Mouse (Mus musculus) lung, postnatal 14 days (tissue): ENCODE data around the gene Trim7.
"Not testable (repeated sequence)": the region's sequence is repeated elsewhere in the genome, so short reads cannot be mapped to it uniquely, and the experiment has no call there.

Source experiments
- DNase-seq: peaks from one replicate; pipeline ENCODE4 v3.0.0; 2021

Trim7 gene

DNA sequence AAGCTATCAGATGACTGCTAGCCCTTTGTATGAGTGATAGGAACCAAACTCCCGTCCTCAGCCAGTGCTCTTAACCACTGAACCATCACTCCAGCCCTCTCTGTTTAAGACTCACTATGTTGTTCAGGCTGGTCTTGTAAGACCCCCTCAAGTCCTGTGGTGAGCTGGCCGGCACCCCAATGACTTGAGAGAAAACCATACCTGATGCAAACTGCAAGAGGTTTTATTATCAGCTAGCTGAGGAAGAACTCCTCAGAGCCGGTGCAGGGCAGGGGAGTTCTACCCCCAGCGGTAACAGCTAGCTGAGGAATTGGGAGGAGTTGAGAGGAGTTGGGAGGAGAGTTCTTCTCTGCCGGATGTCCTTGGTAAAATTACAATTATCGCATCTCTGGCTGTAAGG lies 2.0 kb downstream of the Trim7 start:
- no peak for DNase-seq

DNA sequence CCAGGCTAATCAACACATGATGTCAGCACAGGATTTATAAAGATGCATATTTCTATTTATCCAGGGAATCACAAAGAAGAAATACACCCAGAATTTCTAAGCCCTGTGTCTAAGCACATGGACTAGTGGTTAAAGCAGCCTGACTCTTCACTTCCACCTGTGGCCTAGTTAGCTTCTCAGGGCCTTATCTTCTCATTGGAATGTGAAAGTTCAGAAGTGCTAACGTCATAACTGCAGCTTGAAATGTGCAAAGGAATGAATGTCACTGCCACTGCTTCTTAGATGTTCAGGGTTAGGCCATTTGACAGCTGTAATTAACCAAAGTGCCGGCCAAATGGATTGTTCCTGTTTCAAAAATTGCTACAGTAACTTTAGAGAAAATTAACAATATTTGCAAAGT lies 4.3 kb downstream of the Trim7 start:
- DNase-seq = no peak

DNA sequence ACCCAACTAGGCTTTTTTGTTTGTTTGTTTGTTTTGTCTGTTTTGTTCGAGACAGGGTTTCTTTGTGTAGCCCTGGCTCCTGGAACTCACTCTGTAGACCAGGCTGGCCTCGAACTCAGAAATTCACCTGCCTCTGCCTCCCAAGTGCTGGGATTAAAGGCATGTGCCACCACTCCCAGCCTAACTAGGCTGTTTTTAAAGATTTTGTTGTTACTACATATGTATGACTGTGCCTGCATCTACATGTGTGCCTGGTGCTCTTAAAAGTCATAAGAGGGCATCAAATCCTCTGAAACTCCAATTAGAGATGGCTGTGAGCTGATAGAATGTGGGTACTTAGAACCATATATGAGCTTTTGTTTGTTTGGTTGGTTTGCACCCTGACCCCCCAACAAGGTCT lies 5.3 kb downstream of the Trim7 start:
- no peak for DNase-seq

DNA sequence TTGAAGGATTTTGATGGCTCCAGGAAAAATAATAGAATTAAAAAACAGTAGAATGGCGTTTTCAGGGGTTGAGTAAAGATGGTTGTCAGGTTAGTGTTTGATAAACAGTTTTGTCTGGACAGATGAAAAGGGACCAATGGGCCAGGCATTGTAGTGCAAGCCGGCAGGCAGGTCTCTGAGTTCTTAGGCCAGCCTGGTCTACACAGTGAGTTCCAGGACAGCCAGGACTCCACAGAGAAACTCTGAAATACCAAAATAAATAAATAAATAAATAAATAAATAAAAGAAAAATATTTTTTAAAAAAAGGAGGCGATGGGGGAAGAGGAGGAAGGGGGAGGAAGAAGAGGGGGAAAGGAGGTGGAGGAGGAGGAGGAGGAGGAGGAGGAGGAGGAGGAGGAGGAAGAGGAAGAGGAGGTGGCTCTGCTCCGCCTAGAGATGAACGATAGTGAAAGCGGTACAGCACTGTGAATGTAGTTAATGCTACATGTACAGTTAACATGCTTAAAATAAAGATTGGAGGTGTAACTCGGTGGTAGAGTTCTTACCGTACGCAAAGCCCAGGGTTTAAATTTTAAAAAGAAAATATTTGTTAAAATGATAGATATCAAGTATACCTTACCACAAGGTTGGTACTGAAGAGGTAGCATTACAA lies 7.3 kb downstream of the Trim7 start:
- no peak for DNase-seq

DNA sequence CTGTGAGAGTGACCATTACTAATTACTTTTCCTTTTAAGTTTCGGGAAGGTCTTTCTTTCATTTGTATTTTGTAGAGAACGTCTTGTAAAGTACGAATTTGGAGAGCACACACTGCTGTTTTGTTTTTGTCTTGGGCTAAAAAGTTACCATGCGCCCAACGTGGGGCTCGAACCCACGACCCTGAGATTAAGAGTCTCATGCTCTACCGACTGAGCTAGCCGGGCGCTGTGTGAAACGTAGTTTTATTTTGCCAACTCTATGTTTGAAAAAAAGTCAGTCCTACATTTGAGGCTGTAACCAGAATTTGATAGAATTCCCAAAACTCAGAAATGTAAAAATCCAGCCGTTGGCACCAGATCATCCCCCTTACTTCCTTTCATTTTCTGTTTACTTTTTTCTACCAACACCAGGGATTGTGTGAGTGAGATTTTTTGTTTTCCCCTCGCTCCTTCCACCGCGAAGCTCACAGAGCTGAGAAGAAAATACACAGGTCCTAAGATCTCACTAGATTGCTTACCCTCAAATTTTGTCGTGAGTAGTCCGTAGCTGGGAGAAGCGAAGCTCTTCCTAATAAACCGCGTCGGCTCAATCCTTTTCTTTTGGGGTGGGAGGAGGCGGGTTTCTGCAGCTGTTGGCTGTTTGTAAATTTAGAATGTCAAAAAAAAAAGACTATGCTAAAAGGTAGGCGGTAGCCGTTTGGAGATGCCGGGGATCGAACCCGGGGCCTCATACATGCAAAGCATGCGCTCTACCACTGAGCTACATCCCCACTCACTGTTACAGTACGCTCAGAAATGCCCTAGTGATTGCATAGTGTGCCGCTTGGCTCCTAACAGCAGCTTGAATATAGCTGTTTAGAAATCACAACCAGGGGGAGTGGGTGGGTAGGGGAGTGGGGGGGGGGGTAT lies 8.0 kb downstream of the Trim7 start:
- peak; percentile 95 for DNase-seq

DNA sequence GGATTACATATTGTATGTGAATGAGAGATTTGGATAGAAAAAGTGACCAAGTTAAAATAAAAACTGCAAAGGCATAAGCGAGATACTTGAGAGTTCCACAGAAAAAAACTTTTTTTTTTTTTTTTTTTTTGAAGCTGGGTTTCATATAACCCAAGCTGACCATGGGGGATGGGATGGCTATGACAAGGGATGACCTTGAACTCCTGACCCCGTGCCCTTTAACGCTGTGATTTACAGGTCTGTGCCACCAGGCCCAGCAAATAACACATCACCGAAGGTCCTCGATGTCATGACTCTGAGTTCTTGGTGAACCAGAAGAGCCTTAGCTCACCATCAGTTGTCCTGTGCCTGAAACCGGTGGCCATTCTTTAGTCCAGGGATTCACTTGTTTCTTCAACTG lies 10.0 kb downstream of the Trim7 start:
- no peak for DNase-seq

DNA sequence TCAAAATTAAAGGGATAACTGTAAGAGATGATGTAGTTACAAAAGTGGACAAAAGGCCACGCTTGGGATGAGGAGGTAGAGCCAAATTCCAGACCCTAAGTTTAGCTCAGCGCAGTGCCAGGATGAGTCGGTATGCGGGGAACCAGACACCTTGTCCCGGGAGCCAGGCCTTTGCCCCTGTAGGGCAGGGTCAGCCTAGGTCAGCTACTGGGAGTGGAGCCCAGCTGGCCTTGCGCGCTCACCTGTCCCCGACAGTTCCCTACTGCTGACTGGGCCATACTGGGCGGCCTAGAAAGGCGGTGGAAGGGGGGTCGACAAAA lies 11.0 kb downstream of the Trim7 start:
- DNase-seq = no peak

DNA sequence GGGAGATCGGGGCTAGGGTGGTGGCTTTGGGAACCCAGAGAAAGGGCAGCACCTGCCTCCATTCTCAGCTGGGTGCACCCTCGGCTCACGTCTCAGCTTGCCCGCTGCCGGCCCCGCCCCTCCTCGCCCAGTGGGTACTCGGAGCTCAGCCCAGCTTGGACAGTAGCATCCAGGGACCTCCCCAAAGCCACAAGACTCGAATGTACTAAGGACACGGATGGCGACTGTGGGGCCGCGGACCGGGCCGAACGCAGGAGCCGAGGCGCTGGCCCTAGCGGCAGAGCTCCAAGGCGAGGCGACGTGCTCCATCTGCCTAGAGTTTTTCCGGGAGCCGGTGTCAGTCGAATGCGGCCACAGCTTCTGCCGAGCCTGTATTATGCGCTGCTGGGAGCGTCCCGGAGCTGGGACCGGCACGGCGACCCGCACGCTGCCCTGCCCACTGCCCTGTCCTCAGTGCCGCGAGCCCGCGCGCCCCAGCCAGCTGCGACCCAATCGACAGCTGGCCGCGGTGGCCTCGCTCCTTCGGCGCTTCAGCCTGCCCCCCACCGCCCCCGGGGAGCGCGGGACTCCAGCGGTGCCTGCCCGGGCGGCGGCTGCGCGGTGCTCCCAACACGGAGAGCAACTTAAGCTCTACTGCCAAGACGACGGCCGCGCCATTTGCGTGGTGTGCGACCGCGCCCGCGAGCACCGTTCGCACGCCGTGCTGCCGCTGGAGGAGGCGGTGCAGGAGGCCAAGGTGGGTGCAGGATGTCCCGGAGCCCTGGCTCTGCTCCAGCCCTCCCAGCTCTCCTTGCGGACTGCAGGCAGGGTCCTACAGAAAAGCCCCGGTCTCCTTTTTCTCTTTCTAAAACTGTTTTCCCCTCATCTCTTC lies 11.6 kb downstream of the Trim7 start:
- DNase-seq = peak; percentile 65

DNA sequence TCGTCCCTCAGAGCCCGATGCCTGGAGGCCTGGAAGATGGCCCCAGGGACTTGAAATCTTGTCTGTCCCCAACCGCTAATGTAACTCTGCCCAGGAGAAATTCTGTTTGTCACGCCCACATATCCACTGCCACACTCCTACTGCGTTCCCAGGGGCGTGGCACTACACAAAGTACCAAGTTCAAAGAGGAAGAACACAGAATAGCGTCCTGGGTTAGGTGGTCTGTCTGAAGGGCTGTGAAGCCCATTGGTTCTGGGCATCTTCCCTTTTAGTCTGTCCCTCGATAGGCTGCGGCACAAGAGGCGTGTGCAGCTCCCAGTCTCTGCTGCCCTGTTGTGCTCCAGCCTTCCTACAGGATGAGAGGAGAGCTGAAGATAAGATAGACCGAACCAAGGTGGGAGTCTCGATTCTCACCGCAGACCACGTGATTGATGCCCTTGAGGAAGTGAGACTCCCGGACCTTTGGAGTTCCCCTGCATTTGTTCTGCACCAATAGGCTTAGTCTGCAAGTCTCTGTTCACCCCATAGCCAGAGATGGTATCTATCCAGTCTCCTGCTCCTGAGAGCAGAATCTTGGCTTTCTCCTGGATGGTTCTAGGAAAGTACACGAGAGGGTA lies 12.3 kb downstream of the Trim7 start:
- no peak for DNase-seq

DNA sequence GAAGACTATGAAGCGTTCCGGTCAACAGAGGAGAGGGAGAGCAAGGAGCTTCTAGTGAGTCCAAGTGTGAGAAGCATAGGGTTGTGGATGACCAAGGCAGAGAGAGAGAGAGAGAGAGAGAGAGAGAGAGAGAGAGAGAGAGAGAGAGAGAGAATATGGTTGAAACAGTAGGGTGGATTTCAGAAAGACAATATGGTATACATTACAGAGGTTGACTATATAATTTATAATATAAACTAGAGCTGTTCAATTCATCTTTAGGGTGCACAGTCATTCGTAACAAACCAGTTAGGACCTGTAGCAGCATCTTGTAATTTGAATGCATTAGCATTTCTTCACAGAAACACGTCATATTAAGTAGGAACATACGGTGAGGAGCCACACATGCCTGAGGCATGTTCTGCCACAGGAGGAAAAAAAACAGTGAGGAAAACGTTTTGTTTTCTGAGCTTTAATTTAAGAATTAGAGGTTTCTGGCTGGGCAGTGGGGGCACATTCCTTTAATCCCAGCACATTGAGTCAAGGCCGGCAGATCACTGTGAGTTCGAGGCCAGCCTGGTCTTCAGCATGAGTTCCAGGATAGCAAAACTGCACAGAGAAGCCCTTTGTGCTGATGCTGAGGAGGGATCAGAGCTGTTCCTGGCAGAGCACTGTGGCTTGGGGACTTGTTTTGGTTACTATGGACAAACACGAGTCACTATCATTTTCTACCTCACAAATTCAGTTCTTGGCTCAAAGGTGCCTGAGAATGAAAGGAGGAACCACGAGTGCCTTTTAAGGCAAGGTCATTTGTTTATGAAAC lies 13.1 kb downstream of the Trim7 start:
- DNase-seq = no peak

DNA sequence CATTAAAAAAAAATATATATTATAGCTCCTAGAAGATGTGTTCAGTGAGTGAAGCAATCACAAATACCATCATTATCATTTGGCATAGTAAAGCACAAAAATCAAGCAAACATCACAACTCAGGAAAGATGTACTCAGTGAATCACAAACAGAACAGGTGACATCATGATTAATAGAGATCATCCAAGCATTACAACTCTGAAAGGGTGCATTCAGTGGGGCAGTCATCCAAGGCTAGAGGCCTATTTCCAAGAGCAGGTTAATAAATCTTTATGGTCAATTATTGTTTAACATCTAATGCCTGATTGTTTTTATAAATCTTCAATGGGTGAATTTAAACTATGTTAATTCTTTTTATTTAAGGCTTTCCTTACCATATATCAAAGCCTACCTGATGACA lies 14.9 kb downstream of the Trim7 start:
- DNase-seq = no peak

DNA sequence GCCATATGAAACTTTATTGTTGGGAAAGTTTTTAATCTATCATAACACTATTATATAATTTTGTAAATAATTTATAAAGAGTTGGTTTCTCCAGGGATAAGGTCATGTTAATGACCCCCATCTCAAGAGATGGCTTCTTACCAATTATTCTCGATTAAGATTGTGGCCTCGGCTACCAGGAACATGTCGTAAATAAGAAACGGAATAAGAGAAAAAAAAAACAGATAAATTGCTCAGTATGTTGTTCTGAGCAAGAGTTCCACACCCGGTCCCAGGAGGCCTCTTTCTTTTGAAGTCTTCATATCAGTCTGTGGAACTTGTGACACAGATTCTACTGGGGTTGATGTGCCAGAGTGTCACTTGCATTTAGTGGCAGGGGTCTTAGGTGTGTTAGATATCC lies 15.3 kb downstream of the Trim7 start:
- DNase-seq = no peak

DNA sequence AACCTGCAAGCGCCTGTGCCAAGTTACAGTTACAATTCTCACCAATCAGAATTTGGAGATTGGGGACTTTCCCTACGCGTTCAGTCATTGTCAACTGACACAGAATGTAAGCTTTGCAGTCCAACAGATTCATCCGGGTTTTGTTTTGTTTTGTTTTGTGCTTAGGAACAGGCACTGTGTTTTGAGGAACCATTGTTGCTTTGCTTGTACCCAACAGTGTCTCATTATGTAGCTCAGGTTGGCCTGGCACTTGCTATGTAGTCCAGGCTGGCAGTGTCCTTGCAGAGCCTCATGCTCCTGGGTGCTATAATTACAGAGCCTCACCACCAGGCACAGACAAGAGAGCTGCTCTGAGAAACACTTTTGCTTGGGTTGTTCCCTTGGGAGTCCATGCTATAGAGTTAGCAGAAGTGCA lies 16.4 kb downstream of the Trim7 start:
- DNase-seq = no peak

DNA sequence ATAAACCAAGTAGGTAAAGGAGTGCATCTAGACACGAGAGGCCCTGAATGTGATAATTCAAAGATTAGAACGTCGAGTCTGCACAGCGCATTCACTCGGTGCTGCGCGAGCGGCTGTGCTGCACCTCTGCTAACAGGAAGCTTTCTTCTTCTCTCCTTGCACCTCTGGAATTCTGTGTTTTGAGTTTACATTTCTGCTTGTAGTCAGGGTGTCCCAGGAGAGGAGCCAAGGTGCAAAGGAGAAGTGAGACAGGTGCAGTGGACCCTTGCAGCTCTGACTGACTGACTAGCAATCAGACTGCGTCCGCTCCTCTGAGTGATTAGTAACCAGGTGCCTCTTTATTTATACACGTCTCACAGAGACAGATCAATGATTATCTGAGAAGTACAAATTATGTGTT lies 17.3 kb downstream of the Trim7 start:
- no peak for DNase-seq

DNA sequence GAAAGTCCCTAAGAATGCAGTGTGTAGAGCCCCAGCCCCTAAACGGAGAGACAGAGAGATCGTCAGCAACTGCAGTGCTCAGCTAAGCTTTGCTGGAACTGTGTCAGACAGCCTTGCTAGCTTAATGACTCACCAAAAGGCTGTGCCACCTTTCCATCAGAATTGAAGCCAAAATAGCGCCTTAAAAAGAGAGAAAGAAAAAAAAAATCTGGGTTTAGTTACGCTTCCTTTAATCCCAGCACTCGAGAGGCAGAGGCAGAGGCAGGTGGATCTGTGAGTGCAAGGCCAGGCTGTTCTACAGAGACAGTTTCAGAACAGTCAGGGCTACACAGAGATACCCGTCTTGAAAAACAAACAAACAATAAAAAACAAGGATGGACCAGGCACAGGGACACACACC lies 18.4 kb downstream of the Trim7 start:
- DNase-seq = no peak

DNA sequence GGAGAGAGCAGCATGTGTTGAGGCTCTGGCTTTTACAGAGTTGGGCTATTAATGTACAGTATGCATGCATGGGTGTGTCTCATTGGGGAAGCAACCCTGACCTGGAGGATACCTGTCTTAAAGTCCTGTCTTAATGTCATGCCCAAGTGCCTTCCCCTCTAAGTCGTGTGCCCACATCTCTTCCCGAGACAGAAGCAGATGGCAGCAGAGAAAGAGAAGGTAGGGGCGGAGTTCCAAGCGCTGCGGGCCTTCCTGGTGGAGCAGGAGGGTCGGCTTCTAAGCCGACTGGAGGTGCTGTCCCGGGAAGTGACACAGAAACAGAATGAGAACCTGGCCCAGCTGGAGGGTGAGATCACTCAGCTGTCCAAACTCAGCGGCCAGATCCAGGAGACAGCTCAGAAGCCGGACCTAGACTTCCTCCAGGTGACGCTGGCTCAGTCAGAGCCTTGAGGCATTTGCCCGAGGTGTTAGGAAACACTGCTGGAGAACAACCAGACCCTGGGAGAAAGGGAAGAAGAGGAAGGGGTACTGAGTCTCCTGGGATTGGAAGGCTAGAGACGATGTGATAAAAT lies 19.4 kb downstream of the Trim7 start:
- DNase-seq = no peak

DNA sequence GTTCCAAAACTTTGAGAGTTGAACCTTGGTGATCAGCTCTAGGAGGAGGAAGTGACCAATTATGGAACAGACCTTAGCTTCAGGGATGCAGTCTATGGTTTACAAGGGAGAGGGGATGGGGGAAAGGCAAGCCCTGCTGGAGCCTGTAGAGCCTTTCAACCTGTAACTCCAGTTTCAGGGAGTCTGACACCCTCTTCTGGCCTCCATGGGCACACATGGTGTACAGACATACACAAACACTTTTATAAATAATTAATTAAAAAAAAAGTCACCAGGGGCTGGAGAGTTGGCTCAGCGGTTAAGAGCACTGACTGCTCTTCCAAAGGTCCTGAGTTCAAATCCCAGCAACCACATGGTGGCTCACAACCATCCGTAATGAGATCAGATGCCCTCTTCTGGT lies 20.4 kb downstream of the Trim7 start:
- DNase-seq = not testable (repeated sequence)

DNA sequence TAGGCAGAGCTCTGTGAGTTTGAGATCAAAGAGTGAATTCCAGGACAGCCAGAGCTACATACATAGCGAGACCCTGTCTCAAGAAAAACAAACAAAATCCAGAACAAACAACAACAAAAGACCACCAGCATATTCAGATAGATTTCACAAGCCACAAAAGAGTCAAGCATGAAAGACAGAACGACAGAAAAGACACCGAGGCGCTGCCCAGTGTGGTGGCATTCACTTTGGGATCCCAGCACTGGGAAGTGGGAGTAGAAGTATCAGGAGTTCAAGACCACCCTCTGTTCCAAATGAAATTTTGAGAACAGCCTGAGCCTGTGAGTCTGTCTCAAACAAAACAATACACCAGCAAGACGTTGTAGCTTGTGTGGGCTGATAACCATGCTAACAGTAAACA lies 20.9 kb downstream of the Trim7 start:
- DNase-seq = no peak

DNA sequence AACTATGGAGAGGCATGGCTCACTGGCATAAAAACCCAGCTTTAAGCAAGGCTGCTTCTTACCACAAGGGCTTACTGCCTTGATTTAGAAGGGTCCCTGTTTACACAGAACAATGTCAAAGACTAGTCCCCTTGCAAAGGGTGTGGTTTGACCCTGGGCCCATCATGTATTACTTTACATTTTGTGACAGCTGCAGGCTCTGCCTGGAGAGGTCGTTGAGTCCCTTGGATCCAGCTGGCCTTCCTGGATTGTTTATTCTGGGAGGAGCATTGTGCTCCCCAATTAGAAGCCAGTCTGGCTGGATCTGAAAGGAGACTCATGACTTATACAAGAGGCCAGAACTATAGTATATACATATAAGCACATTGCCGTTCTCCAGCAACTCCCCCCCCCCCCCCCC lies 24.3 kb downstream of the Trim7 start:
- DNase-seq = no peak

DNA sequence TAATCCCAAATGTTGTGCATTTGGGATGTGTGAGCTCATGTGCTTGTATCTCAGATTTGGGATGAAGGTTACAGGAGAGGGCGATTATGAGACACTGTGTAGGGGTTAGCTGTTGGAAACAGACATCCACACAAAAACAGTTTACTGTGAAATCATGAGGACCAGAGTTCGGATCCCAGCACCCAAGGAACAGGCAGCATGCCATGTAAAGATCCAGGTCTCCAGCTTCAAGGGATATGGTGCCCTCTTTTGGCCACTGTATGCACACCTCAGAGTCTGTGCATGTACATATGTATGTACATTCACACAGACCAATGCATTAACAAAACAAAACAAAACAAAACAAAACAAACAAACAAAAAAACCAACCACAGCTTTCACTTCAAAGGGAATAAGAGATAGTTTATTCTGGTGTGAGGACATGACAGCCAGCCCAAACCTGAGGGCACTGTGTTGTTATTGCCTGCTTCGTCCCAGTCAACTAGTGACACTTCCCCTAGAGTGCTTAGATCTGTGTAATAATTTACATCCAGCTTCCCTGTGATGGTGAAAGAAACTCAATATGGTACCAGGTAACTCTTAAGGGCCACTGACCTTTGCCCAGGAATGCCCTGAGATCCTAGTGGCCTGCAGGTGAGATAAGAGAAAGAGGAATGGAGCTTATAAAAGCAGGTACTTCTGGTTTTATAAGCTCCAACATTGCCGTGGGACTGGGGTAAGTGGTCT lies 25.5 kb downstream of the Trim7 start:
- no peak for DNase-seq

DNA sequence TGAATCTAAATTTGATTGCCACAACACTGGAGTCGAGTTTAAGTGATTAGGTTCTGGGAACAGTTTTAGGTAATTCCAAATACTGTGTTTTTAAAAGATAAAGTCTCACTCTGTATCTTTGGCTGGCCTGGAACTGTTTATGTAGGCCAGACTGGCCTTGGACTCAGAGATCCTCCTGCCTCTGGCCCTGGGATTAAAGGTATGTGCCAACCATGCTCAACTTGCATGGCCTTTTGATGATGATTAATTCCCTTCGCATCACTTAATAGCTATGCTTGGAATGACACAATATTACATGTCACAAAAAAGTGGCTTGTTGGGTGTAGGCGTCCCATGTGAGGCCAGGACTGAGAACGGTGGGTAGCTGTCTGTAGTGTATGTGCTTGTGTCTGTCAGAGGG lies 26.2 kb downstream of the Trim7 start:
- DNase-seq = no peak
